Mouse (Mus musculus) cortical plate, adult 2 months (tissue): ENCODE measurements around the gene Cep44.

Source experiments
- CTCF ChIP-seq: fragments of 200-500 bp; IDR thresholded peaks from 2 replicates; pipeline ENCODE4 v1.5.1; 2011; ENCODE audit warnings: mild to moderate bottlenecking, control low read depth, low read length; ENCODE audit not compliant: insufficient read depth; ENCODE audit errors: extremely low read depth
- POLR2A ChIP-seq: fragments of 200-500 bp; IDR thresholded peaks from 2 replicates; pipeline ENCODE4 v1.6.1; 2011; ENCODE audit warnings: mild to moderate bottlenecking, low read length, control low read depth; ENCODE audit not compliant: insufficient read depth; ENCODE audit errors: extremely low read depth

GRCm38 (mm10) chr8:56589004-56589403 lies 38.2 kb upstream of the Cep44 start:
- no peak for TF ChIP-seq CTCF
- no peak for TF ChIP-seq POLR2A
